Mouse (Mus musculus): ENCODE results near the gene Prss36. TPM values are rescaled to one million over a fixed set of nuclear protein-coding genes. Genes with fewer than 3 reads are reported as not detected.

Prss36 gene
- polyA plus RNA-seq, 1 experiment from 2014 or later, result 8.8 TPM

DNA sequence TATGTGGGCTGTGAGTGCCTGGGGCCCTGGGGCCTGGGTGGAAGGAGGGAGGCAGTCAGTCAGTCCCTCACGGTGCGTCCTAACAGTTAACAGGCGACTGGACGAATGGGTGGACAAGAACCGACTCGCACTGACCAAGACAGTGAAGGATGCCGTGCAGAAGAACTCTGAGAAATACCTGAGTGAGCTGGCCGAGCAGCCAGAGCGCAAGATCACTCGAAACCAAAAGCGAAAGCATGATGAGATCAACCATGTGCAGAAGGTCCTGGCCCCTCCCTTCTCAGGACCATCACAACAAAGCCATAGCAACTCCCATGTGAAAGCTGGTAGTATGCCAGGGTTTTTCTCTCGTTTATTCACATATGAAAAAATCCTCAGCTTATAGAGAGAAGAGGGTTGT is 31.2 kb downstream of the Prss36 start:
- no peak overlapping the region for H3K4me2 ChIP-seq (ENCODE audit: low read depth, low read length)
- 90% methylated on average over 12 of the region's 12 CpGs for WGBS
- no peak overlapping the region for H3K4me3 ChIP-seq (ENCODE audit: low read length)
- no peak overlapping the region for H3K9ac ChIP-seq (ENCODE audit: low read length)
- H3K27ac ChIP-seq (ENCODE audit: low read length), result no peak overlapping the region
- no peaks in the 10 kb centered on the region for H3K9me3 ChIP-seq (replicated peaks; ENCODE audit: control insufficient read depth, low read length)
- H3K27me3 ChIP-seq (ENCODE audit: control insufficient read depth, insufficient read depth, low read length), result no peaks in the 10 kb centered on the region
- peaks cover 7% of the 10 kb centered on the region for H3K4me1 ChIP-seq (ENCODE audit: control insufficient read depth, insufficient read depth, low read length)
- peaks cover 12% of the 10 kb centered on the region for H3K36me3 ChIP-seq (ENCODE audit: control insufficient read depth, insufficient read depth)
- ATAC-seq (replicated peaks; ENCODE audit: extremely low read depth, insufficient read depth, low FRiP score), result no peak

DNA sequence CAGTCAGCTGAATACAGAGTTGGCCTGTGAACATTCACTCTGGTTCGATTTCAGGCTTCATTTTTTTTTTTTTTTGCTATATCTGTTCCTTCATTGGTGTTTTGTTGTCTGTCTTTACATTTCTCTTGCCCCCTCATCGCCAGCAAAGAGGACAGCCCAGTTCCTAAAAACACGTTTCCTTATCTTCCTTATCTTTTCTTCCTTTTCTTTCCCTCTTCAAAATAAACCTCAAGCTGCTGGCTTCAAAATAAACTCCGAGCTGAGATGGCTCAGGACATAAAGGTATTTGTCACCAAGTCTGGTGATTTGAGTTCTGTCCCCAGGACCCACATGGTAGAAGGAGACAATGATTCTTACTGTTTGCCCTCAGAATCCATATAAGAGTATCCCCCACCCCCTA is 33.6 kb downstream of the Prss36 start:
- H3K4me1 ChIP-seq (ENCODE audit: control insufficient read depth, insufficient read depth, low read length), result peaks cover 7% of the 10 kb centered on the region
- peak overlapping the region; percentile 94 for H3K4me3 ChIP-seq (ENCODE audit: low read length)
- peaks cover 34% of the 10 kb centered on the region for H3K36me3 ChIP-seq (ENCODE audit: control insufficient read depth, insufficient read depth)
- peak overlapping the region; percentile 74 for H3K4me2 ChIP-seq (ENCODE audit: low read depth, low read length)
- 13% methylated on average over 4 of the region's 4 CpGs for WGBS
- no peak overlapping the region; the same call in 1 of the 2 replicates for H3K27ac ChIP-seq (ENCODE audit: low read length)
- no peaks in the 10 kb centered on the region for H3K9me3 ChIP-seq (replicated peaks; ENCODE audit: control insufficient read depth, low read length)
- ATAC-seq (replicated peaks; ENCODE audit: extremely low read depth, insufficient read depth, low FRiP score), result no peak
- peak overlapping the region; percentile 91 for H3K9ac ChIP-seq (ENCODE audit: low read length)
- no peaks in the 10 kb centered on the region for H3K27me3 ChIP-seq (ENCODE audit: control insufficient read depth, insufficient read depth, low read length)

DNA sequence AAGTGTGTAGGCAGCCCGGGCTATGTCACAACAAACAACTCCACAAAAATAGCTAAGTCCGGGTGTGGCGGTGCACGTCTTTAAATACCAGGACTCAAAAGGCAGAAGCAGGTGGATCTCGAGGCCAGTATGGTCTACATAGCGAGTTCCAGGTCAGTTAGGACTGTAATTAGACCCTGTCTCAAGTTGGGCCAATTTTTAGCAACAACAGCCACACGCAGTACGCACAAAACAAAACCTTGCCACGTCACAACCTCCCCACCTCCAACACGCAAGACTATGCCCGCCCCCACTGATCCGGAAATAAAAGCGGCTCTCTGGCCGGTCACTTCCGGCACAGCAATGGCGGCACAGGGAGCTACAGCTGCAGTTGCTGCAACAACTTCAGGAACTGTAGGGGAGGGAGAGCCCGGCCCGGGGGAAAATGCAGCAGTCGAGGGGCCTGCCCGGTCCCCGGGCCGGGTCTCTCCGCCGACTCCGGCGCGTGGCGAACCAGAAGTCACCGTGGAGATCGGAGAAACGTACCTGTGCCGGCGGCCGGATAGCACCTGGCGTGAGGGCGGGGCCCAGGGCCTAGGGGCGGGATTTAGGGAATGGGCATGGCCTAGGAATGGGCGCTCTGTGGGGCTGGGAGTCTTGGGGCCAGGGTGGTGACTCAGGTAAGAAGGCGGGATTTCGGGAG is 34.2 kb downstream of the Prss36 start, which contains the start of gene Kat8:
TSS of gene Kat8 (plus strand) at position 327 of the 682 bp plus-strand sequence.
- WGBS, result 1% methylated on average over 40 of the region's 40 CpGs
- Histone ChIP-seq H3K9ac (ENCODE audit: low read length) (peak within 1 kb of the TSS; percentile 91), H3K9me3 (replicated peaks; ENCODE audit: control insufficient read depth, low read length) (no peaks in the 10 kb centered on the region), H3K4me3 (ENCODE audit: low read length) (peak within 1 kb of the TSS; percentile 94), H3K36me3 (ENCODE audit: control insufficient read depth, insufficient read depth) (peaks cover 36% of the 10 kb centered on the region), H3K27me3 (ENCODE audit: control insufficient read depth, insufficient read depth, low read length) (no peaks in the 10 kb centered on the region), H3K27ac (ENCODE audit: low read length) (peak within 1 kb of the TSS; percentile 83), H3K4me2 (ENCODE audit: low read depth, low read length) (peak within 1 kb of the TSS; percentile 74), H3K4me1 (ENCODE audit: control insufficient read depth, insufficient read depth, low read length) (peaks cover 7% of the 10 kb centered on the region)
- peak; percentile 93 for ATAC-seq (replicated peaks; ENCODE audit: extremely low read depth, insufficient read depth, low FRiP score)

DNA sequence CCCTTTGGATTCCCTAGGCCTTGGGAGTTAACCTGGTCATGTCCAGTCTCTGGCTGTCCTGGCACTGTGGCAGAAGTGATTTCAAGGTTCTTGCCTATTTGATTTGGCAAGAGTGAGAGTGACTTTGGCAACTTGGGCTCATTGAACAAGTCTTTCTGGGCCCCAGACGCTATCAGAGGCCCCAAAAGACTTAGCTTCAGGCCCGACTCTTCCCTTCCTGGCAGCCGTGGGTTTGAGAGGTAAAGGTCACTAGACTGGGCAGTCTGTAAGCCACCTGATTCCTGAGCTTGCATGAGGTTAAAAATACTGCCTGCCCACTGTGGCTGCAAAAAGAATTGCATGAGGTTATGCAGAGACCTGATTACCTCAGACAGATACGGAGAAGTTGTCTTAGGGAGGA is 37.9 kb downstream of the Prss36 start:
- H3K27me3 ChIP-seq (ENCODE audit: control insufficient read depth, insufficient read depth, low read length), result no peaks in the 10 kb centered on the region
- no peak for ATAC-seq (replicated peaks; ENCODE audit: extremely low read depth, insufficient read depth, low FRiP score)
- 87% methylated on average over 4 of the region's 4 CpGs for WGBS
- no peak overlapping the region for H3K4me2 ChIP-seq (ENCODE audit: low read depth, low read length)
- no peaks in the 10 kb centered on the region for H3K9me3 ChIP-seq (replicated peaks; ENCODE audit: control insufficient read depth, low read length)
- H3K9ac ChIP-seq (ENCODE audit: low read length), result no peak overlapping the region
- no peak overlapping the region for H3K4me3 ChIP-seq (ENCODE audit: low read length)
- peaks cover 50% of the 10 kb centered on the region for H3K36me3 ChIP-seq (ENCODE audit: control insufficient read depth, insufficient read depth)
- H3K4me1 ChIP-seq (ENCODE audit: control insufficient read depth, insufficient read depth, low read length), result peaks cover 16% of the 10 kb centered on the region
- no peak overlapping the region for H3K27ac ChIP-seq (ENCODE audit: low read length)

DNA sequence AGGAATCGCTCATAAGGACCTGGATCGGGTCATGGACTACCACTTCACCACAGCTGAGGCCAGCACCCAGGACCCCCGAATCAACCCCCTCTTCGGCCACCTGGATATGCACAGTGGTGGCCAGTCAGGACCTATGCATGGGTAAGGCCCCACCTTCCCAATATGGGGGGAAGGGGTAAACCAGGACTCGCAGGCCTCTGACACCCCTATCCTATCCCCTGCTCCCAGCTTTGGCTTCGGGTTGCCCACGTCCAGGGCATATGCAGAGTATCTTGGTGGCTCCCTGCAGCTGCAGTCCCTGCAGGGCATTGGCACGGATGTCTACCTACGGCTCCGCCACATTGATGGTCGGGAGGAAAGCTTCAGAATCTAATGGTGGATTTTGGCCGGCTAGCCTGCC is 38.6 kb downstream of the Prss36 start:
- H3K9ac ChIP-seq (ENCODE audit: low read length), result no peak overlapping the region
- 94% methylated on average over 12 of the region's 12 CpGs for WGBS

DNA sequence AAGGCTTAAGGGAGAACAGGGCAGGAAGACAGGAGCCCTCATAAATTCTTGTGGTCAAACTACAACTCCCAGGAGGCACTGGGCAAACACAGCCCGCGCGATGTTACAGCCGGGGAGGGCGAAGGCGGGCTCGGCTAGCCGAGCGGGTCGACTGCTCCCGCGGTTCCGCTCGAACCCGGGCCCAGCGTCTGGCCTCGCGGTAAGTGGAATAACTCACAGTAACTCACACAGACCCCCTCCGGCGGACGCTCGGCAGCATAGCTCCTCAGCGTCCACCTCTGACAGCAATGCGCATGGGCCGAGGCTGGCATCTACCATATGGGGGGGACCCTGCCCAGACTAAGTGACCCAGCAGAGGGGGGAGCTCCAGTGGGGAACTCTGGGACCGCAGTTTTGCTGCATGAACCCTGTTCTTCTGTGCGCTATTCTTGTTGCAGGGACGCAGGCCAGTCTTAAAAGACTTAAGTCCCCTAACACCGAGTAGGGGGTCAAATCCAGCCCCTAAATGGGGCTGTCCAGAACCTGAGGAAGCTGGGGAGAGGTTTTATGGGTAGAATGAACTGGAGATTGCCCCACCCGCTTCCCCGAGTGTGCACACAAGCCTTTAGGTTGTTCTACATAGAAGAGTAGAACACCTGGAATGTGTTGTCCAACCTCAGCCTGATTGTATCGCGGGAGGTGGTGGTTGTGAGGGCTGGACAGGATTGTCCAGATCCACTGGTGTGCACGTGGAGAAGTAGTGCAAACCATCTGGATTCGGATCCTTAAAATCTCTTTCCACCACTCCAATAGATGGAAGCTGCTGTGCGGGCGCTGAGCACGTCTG is 42.3 kb downstream of the Prss36 start, which contains the start of gene Bckdk:
TSS of gene Bckdk (plus strand) at position 112 of the 826 bp plus-strand sequence.
- no peaks in the 10 kb centered on the region for H3K27me3 ChIP-seq (ENCODE audit: control insufficient read depth, insufficient read depth, low read length)
- WGBS, result 5% methylated on average over 38 of the region's 38 CpGs
- peak; percentile 90 for ATAC-seq (replicated peaks; ENCODE audit: extremely low read depth, insufficient read depth, low FRiP score)
- peak within 1 kb of the TSS; percentile 73 for H3K4me2 ChIP-seq (ENCODE audit: low read depth, low read length)
- peak within 1 kb of the TSS; percentile 95 for H3K9ac ChIP-seq (ENCODE audit: low read length)
- H3K36me3 ChIP-seq (ENCODE audit: control insufficient read depth, insufficient read depth), result peaks cover 41% of the 10 kb centered on the region
- H3K4me1 ChIP-seq (ENCODE audit: control insufficient read depth, insufficient read depth, low read length), result peaks cover 8% of the 10 kb centered on the region
- H3K9me3 ChIP-seq (replicated peaks; ENCODE audit: control insufficient read depth, low read length), result no peaks in the 10 kb centered on the region
- peak within 1 kb of the TSS; percentile 84 for H3K27ac ChIP-seq (ENCODE audit: low read length)
- H3K4me3 ChIP-seq (ENCODE audit: low read length), result peak within 1 kb of the TSS; percentile 91

More for the DNA sequence above, 38.6 kb downstream of the Prss36 start:
- Histone ChIP-seq H3K27me3 (ENCODE audit: control insufficient read depth, insufficient read depth, low read length) (no peaks in the 10 kb centered on the region), H3K9me3 (replicated peaks; ENCODE audit: control insufficient read depth, low read length) (no peaks in the 10 kb centered on the region), H3K4me3 (ENCODE audit: low read length) (no peak overlapping the region), H3K4me1 (ENCODE audit: control insufficient read depth, insufficient read depth, low read length) (peaks cover 12% of the 10 kb centered on the region), H3K4me2 (ENCODE audit: low read depth, low read length) (no peak overlapping the region), H3K36me3 (ENCODE audit: control insufficient read depth, insufficient read depth) (peaks cover 50% of the 10 kb centered on the region), H3K27ac (ENCODE audit: low read length) (no peak overlapping the region)
- no peak for ATAC-seq (replicated peaks; ENCODE audit: extremely low read depth, insufficient read depth, low FRiP score)

DNA sequence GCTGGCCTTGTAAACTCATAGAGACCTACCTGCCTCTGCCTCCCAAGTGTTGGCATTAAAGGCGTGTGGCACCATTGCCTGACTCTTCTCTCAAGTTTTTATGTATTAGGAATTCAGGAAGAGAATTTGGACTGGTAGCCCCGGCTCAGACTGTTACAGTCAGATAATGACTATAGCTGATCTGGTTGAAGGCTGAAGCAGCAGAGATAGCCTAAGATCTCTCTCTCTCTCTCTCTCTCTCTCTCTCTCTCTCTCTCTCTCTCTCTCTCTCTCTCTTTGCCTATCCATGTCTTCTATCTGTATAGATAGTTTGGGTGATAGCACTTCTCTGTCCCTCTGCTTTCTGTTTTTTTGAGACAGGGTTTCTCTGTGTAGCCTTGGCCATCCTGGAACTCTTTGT is 44.8 kb downstream of the Prss36 start:
- WGBS, result 62% methylated on average over 2 of the region's 2 CpGs
- Histone ChIP-seq H3K36me3 (ENCODE audit: control insufficient read depth, insufficient read depth) (peaks cover 17% of the 10 kb centered on the region), H3K27me3 (ENCODE audit: control insufficient read depth, insufficient read depth, low read length) (no peaks in the 10 kb centered on the region), H3K9ac (ENCODE audit: low read length) (no peak overlapping the region), H3K4me3 (ENCODE audit: low read length) (no peak overlapping the region), H3K4me1 (ENCODE audit: control insufficient read depth, insufficient read depth, low read length) (peaks cover 8% of the 10 kb centered on the region), H3K9me3 (replicated peaks; ENCODE audit: control insufficient read depth, low read length) (no peaks in the 10 kb centered on the region), H3K4me2 (ENCODE audit: low read depth, low read length) (no peak overlapping the region), H3K27ac (ENCODE audit: low read length) (no peak overlapping the region)
- no peak for ATAC-seq (replicated peaks; ENCODE audit: extremely low read depth, insufficient read depth, low FRiP score)

DNA sequence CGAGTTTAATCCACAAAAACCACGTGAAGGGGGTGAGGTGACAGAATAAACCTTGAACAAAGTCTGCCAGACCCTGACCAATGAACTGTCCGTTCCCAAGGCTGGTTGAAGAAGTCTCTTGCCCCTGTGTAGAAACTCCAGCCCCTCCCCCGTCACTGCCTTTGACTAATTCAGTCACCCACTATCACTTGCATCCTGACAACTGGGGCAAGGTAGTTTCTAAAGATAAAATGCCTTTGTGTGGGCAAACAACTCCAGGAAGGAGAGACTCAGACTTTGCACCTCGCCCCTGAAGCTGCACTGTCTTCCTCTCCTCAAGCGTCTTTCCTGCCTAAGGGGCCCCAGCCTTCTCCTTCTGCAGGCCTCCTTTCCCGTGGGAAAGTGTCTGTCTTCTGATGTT is 46.5 kb downstream of the Prss36 start:
- Histone ChIP-seq H3K4me3 (ENCODE audit: low read length) (no peak overlapping the region), H3K9me3 (replicated peaks; ENCODE audit: control insufficient read depth, low read length) (no peaks in the 10 kb centered on the region), H3K27me3 (ENCODE audit: control insufficient read depth, insufficient read depth, low read length) (no peaks in the 10 kb centered on the region), H3K4me2 (ENCODE audit: low read depth, low read length) (no peak overlapping the region), H3K9ac (ENCODE audit: low read length) (no peak overlapping the region), H3K27ac (ENCODE audit: low read length) (no peak overlapping the region), H3K36me3 (ENCODE audit: control insufficient read depth, insufficient read depth) (no peaks in the 10 kb centered on the region; the same call in 1 of the 2 replicates), H3K4me1 (ENCODE audit: control insufficient read depth, insufficient read depth, low read length) (peaks cover 5% of the 10 kb centered on the region)
- 21% methylated on average over 7 of the region's 7 CpGs for WGBS
- ATAC-seq (replicated peaks; ENCODE audit: extremely low read depth, insufficient read depth, low FRiP score), result no peak

All from heart, embryonic 16.5 days (tissue).